In the genomic region with DNA sequence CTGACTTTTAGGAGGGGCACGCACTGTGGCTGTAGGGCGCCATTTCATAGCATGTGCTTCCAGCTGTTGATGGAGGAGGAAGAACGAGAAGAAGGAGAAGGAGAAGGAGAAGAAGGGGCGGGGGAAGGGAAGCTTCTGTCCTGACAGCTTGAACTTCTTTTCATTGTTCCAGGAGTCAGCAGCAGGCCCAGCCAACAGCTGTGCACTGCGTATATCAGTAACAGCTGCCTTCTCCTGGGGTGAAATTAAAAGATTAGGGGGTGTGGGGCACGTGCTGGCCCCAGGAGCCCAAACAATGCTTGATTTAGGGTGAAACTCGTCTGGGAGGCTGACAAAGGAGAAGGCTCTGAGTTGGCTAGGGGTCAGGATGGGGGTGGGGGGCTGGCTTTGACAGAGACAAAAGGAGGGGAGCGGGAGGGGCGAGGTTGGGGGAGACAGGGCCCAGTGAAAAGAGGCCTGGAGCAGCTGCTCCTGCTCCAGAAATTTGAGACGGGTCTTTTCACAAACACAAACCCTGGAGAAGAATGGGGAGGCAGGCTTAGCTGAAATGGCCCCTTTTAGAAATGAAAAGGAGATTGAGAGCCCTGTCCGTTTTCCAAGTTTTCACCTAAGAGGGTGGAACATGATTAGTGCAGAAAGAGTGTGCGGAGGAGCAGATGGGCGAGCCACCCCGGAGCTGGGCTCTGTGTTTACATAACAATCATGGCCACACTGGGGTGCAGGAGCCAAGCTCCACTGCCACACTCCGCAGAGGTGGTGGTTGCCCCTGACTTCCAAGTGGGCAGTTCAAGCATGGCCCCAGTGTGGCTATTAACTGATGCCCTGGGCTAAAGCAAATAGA, we compare ENCODE assay signal across 10 mouse cellular contexts.
DNase-seq lines count a peak whose midpoint lies in the region; ATAC-seq and TF ChIP-seq lines count a peak whose summit lies in the region.
"Had no signal": no experiment of that assay in that cellular context is flagged by ENCODE, and none has a peak within 500 bp of the region (broad histone marks: within the 10 kb centered on the region; RNA-seq: fewer than 3 reads in every experiment).

No protein-coding gene starts in this region.

- no peak overlapping the region; the same call in 1 of the 2 replicates for H3K4me2 ChIP-seq in hindbrain, embryonic 11.5 days (replicated peaks; ENCODE audit: low read depth, low read length)
- H3K4me2 ChIP-seq in myocyte (ENCODE audit: low read depth) = peak overlapping the region; percentile 8

- H3K9me3 ChIP-seq in hindbrain, embryonic 11.5 days (ENCODE audit: control insufficient read depth, low read length) = no peaks in the 10 kb centered on the region

- 0 out of 2 replicates have a peak overlapping the region, but pooled peaks have one; percentile 23 for H3K9ac ChIP-seq in hindbrain, embryonic 11.5 days (ENCODE audit: low read depth, low read length)

- peak; percentile 81 for ATAC-seq in hindbrain, embryonic 11.5 days (ENCODE audit: low FRiP score)
- ATAC-seq in activated CD4-positive, CD25-positive, alpha-beta regulatory T cell, adult 4 months = no peak
- ATAC-seq: Patski had no signal

- no peaks in the 10 kb centered on the region for H3K79me2 ChIP-seq in myocyte (ENCODE audit: control insufficient read depth, insufficient read depth)

- no peak overlapping the region for H3ac ChIP-seq in myocyte (ENCODE audit: control insufficient read depth, insufficient read length)

- WGBS in hindbrain, embryonic 11.5 days = 3% methylated on average over 15 of the region's 15 CpGs

- H3K4me1 ChIP-seq in hindbrain, embryonic 11.5 days (replicated peaks; ENCODE audit: control insufficient read depth, insufficient read depth, low read length) = peaks cover 34% of the 10 kb centered on the region

- H3K4me3 ChIP-seq in hindbrain, embryonic 11.5 days (ENCODE audit: low read depth, low read length) = no peak overlapping the region
- no peak overlapping the region for H3K4me3 ChIP-seq in myocyte
- H3K4me3 ChIP-seq: megakaryocyte, embryonic 14.5 days had no signal

- TF ChIP-seq POLR2A in brain, embryonic 14.5 days (IDR thresholded peaks at IDR 0.05; ENCODE audit: borderline replicate concordance, extremely low read depth, insufficient read depth, insufficient read length, poor library complexity, severe bottlenecking) = no peak
- TF ChIP-seq POLR2A in myocyte (IDR thresholded peaks at IDR 0.05; ENCODE audit: insufficient read length, low read depth) = no peak

- peak; percentile 30 for DNase-seq in kidney, adult 9 months
- no peak for DNase-seq in kidney, adult 11 months
- peak; percentile 97 for DNase-seq in brain, embryonic 14.5 days (ENCODE audit: low read depth)
- DNase-seq in hindbrain, embryonic 11.5 days (ENCODE audit: low spot score) = peak; percentile 83
- no peak for DNase-seq in adrenal gland, postnatal 4 days (ENCODE audit: low spot score in 2 of 2)
- DNase-seq in spleen, postnatal 10 days (ENCODE audit: low spot score in 2 of 2) = no peak

- peaks cover 34% of the 10 kb centered on the region; the same call in 1 of the 2 replicates for H3K27me3 ChIP-seq in hindbrain, embryonic 11.5 days (ENCODE audit: control insufficient read depth, insufficient read depth, low read length)
- H3K27me3 ChIP-seq in myocyte (ENCODE audit: control insufficient read depth, insufficient read depth, insufficient read length) = no peaks in the 10 kb centered on the region
- H3K27me3 ChIP-seq: Patski had no signal

- no peaks in the 10 kb centered on the region for H3K36me3 ChIP-seq in hindbrain, embryonic 11.5 days (ENCODE audit: control insufficient read depth, insufficient read depth, low read length)
- H3K36me3 ChIP-seq in myocyte (ENCODE audit: control insufficient read depth, insufficient read depth) = no peaks in the 10 kb centered on the region

- peak overlapping the region; percentile 81 for H3K27ac ChIP-seq in hindbrain, embryonic 11.5 days (ENCODE audit: low read depth, low read length)

- no peak for TF ChIP-seq CTCF in brain, embryonic 14.5 days (IDR thresholded peaks at IDR 0.05; ENCODE audit: borderline replicate concordance, extremely low read depth, insufficient read depth, insufficient read length)

TF ChIP-seq in myocyte, 11 proteins besides CTCF, POLR2A, EP300 and RAD21:
- no peak for TF ChIP-seq CEBPB (IDR thresholded peaks at IDR 0.05; ENCODE audit: insufficient read depth, poor library complexity, severe bottlenecking)
- peak; percentile 33 to 87 (median 61) for TF ChIP-seq MYOG (IDR thresholded peaks at IDR 0.05; ENCODE audit: control insufficient read depth in 1 of 3, insufficient read depth in 1 of 3, insufficient read length in 2 of 3, low read depth in 2 of 3)
- TF ChIP-seq POLR2AphosphoS2 (IDR thresholded peaks at IDR 0.05; ENCODE audit: insufficient read length, low read depth) = no peak
- TF ChIP-seq MAX (IDR thresholded peaks at IDR 0.05; ENCODE audit: low read depth) = no peak
- peak; percentile 35 to 91 (median 83) for TF ChIP-seq MYOD1 (IDR thresholded peaks at IDR 0.05; ENCODE audit: control insufficient read depth in 1 of 3, insufficient read length in 2 of 3, low read depth in 2 of 3)
- peak; percentile 72 for TF ChIP-seq TCF3 (IDR thresholded peaks at IDR 0.05; ENCODE audit: insufficient read length, low read depth)
- TF ChIP-seq REST (IDR thresholded peaks at IDR 0.05; ENCODE audit: insufficient read depth, insufficient read length) = no peak
- peak; percentile 91 for TF ChIP-seq TCF12 (IDR thresholded peaks at IDR 0.05; ENCODE audit: insufficient read depth, poor library complexity, severe bottlenecking)
- peak; percentile 28 for TF ChIP-seq USF1 (IDR thresholded peaks at IDR 0.05; ENCODE audit: low read depth)
- TF ChIP-seq E2F4 (IDR thresholded peaks at IDR 0.05; ENCODE audit: insufficient read depth) = no peak
- TF ChIP-seq SRF (IDR thresholded peaks at IDR 0.05; ENCODE audit: control insufficient read depth, insufficient read length, low read depth) = no peak

Comparison
In these comparisons a context has a peak if more than half of its experiments do, and no peak if none do; other contexts are left out.
1. DNase-seq: peak in kidney, adult 9 months (single experiment), brain, embryonic 14.5 days (single experiment) and hindbrain, embryonic 11.5 days (single experiment); none in kidney, adult 11 months (single experiment), adrenal gland, postnatal 4 days (0 of 2) and spleen, postnatal 10 days (0 of 2).